Mouse (Mus musculus): ENCODE results near the gene Gm21083.
"Not testable (repeated sequence)": the region's sequence is repeated elsewhere in the genome, so short reads cannot be mapped to it uniquely, and the experiment has no call there.

The Gm21083 gene

DNA sequence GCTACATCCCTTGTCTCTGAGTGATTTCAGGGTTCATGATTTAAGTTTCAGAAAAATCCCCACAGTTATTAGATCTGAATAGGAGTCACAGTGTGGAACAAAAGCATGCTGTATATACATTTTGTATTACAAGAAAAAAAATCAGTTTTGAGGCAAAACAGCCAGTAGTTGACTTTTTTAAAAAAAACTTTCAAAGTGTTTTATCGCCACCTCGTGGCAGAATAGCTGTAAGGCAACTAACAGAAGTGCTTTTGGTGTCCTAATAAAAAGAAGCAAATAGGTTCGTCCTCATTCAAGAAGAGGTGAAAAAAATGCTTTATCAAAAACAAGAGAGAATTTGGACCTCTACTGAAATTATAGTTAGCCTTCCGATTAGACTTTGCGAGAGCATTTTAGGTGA, 52.9 kb downstream of the Gm21083 start:
- not testable (repeated sequence) for DNase-seq

Data from kidney, postnatal 14 days (tissue).